Mouse (Mus musculus): ENCODE data around the gene Rnf115. TPM values are rescaled to one million over a fixed set of nuclear protein-coding genes. Genes with fewer than 3 reads are reported as not detected.

Gene Rnf115
- polyA plus RNA-seq (2012; rRNA removed; ENCODE audit: low replicate concordance): 16.1 and 27.1 TPM in 2 replicates

GRCm38 (mm10) chr3:96727343-96727827, at the start of gene Rnf115, which contains the start of gene Polr3c:
TSS of gene Rnf115 (plus strand) at chr3:96727664.
TSS of gene Polr3c (minus strand) at chr3:96727628.

GRCm38 (mm10) chr3:96696198-96696765, 31.2 kb upstream of the Rnf115 start, which contains the start of gene Pias3:
TSS of gene Pias3 (plus strand) at chr3:96696384.

GRCm38 (mm10) chr3:96707903-96708683, 19.4 kb upstream of the Rnf115 start, which contains the start of gene Nudt17:
TSS of gene Nudt17 (minus strand) at chr3:96708562.

GRCm38 (mm10) chr3:96828984-96829383, 101.5 kb downstream of the Rnf115 start, which contains the start of the genes Pdzk1 and Cd160:
TSS of gene Pdzk1 (plus strand) at chr3:96829284.
TSS of gene Cd160 (minus strand) at chr3:96829351.

Other genes with a start within 250 kb of the Rnf115 start
- 0.68 and 132 TPM in 2 replicates for gene Hfe2, start 202.5 kb upstream of the Rnf115 start, polyA plus RNA-seq (2012; rRNA removed; ENCODE audit: low replicate concordance)
- gene Txnip, start 169.7 kb upstream of the Rnf115 start, polyA plus RNA-seq (2012; rRNA removed; ENCODE audit: low replicate concordance): 685 and 1,326 TPM in 2 replicates
- not detected in 2 replicates for gene Gm16253, start 150.7 kb upstream of the Rnf115 start, polyA plus RNA-seq (2012; rRNA removed; ENCODE audit: low replicate concordance)
- gene Polr3gl, start 133.5 kb upstream of the Rnf115 start, polyA plus RNA-seq (2012; rRNA removed; ENCODE audit: low replicate concordance): 17.5 and 21.4 TPM in 2 replicates
- 0.49 and 0.62 TPM in 2 replicates for gene Ankrd34a, start 131.0 kb upstream of the Rnf115 start, polyA plus RNA-seq (2012; rRNA removed; ENCODE audit: low replicate concordance)
- gene Lix1l, start 126.5 kb upstream of the Rnf115 start, polyA plus RNA-seq (2012; rRNA removed; ENCODE audit: low replicate concordance): 19.1 and 35.6 TPM in 2 replicates
- gene Rbm8a, start 97.7 kb upstream of the Rnf115 start, polyA plus RNA-seq (2012; rRNA removed; ENCODE audit: low replicate concordance): 3.5 and 7.0 TPM in 2 replicates
- gene Pex11b, start 92.3 kb upstream of the Rnf115 start, polyA plus RNA-seq (2012; rRNA removed; ENCODE audit: low replicate concordance): 28.7 and 53.0 TPM in 2 replicates
- gene Gm42957, start 92.2 kb upstream of the Rnf115 start, polyA plus RNA-seq (2012; rRNA removed; ENCODE audit: low replicate concordance): 0.10 and 0.43 TPM in 2 replicates
- 1.2 and 3.6 TPM in 2 replicates for gene Itga10, start 82.1 kb upstream of the Rnf115 start, polyA plus RNA-seq (2012; rRNA removed; ENCODE audit: low replicate concordance)
- 1.3 and 2.9 TPM in 2 replicates for gene Ankrd35, start 57.5 kb upstream of the Rnf115 start, polyA plus RNA-seq (2012; rRNA removed; ENCODE audit: low replicate concordance)
- gene Pias3, start 31.3 kb upstream of the Rnf115 start, polyA plus RNA-seq (2012; rRNA removed; ENCODE audit: low replicate concordance): 48.5 and 50.7 TPM in 2 replicates
- 12.9 and 18.1 TPM in 2 replicates for gene Nudt17, start 19.1 kb upstream of the Rnf115 start, polyA plus RNA-seq (2012; rRNA removed; ENCODE audit: low replicate concordance)
- 26.8 and 36.6 TPM in 2 replicates for gene Polr3c, start within 50 bp of the Rnf115 start, polyA plus RNA-seq (2012; rRNA removed; ENCODE audit: low replicate concordance)
- 0.10 and 0.18 TPM in 2 replicates for gene Pdzk1, start 101.6 kb downstream of the Rnf115 start, polyA plus RNA-seq (2012; rRNA removed; ENCODE audit: low replicate concordance)
- 1.3 and 1.5 TPM in 2 replicates for gene Cd160, start 101.7 kb downstream of the Rnf115 start, polyA plus RNA-seq (2012; rRNA removed; ENCODE audit: low replicate concordance)
- 4.3 and 8.5 TPM in 2 replicates for gene Gja5, start 177.0 kb downstream of the Rnf115 start, polyA plus RNA-seq (2012; rRNA removed; ENCODE audit: low replicate concordance)
- gene Gpr89, start 177.7 kb downstream of the Rnf115 start, polyA plus RNA-seq (2012; rRNA removed; ENCODE audit: low replicate concordance): 7.9 and 24.4 TPM in 2 replicates
- gene Gja8, start 198.4 kb downstream of the Rnf115 start, polyA plus RNA-seq (2012; rRNA removed; ENCODE audit: low replicate concordance): not detected in 2 replicates

All from mammary gland, adult 2 months (tissue).